Mouse (Mus musculus) limb, embryonic 14.5 days (tissue): ENCODE measurements around the gene Plcb3. TPM values are rescaled to one million over a fixed set of nuclear protein-coding genes. Genes with fewer than 3 reads are reported as not detected.
A peak's percentile ranks its signal among the peaks of the same experiment; 100 is the strongest.

Source experiments
- ATAC-seq: fragments of 200-750 bp; cut with Nextera tagmentation; 2 replicates; pipeline ENCODE4 v1.8.0; 2017; ENCODE audit warnings: low read depth, moderate number of reproducible peaks, moderate TSS enrichment; ENCODE audit not compliant: low FRiP score
- DNase-seq: peaks from one replicate; pipeline ENCODE4 v3.0.0-alpha.2; 2015; ENCODE audit warnings: low spot score
- H3K27ac ChIP-seq: fragments of 300-500 bp; sonication (generic); replicated peaks from 2 replicates; pipeline ENCODE4 v1.5.1; 2014; ENCODE audit warnings: low read depth, mild to moderate bottlenecking, low read length, moderate library complexity, mixed read lengths
- H3K27me3 ChIP-seq: fragments of 300-500 bp; sonication (generic); 2 replicates; pipeline ENCODE4 v1.6.1; 2014; ENCODE audit warnings: low read length, mixed read lengths; ENCODE audit not compliant: control insufficient read depth, insufficient read depth
- H3K36me3 ChIP-seq: fragments of 300-500 bp; sonication (generic); 2 replicates; pipeline ENCODE4 v1.6.1; 2014; ENCODE audit warnings: mild to moderate bottlenecking, low read length, moderate library complexity, mixed read lengths; ENCODE audit not compliant: control insufficient read depth, insufficient read depth
- H3K4me1 ChIP-seq: fragments of 300-500 bp; sonication (generic); 2 replicates; pipeline ENCODE4 v1.6.1; 2014; ENCODE audit warnings: antibody characterized with exemption, low read length, mixed read lengths; ENCODE audit not compliant: control insufficient read depth, insufficient read depth
- H3K4me2 ChIP-seq: fragments of 300-500 bp; sonication (generic); replicated peaks from 2 replicates; pipeline ENCODE4 v1.6.1; 2014; ENCODE audit warnings: low read depth, mild to moderate bottlenecking, low read length, moderate library complexity; ENCODE audit not compliant: severe bottlenecking
- H3K4me3 ChIP-seq: fragments of 300-500 bp; sonication (generic); replicated peaks from 2 replicates; pipeline ENCODE4 v1.5.1; 2014; ENCODE audit warnings: low read length
- H3K9ac ChIP-seq: fragments of 300-500 bp; sonication (generic); 2 replicates; pipeline ENCODE4 v1.6.1; 2014; ENCODE audit warnings: mild to moderate bottlenecking, low read depth, low read length, moderate library complexity; ENCODE audit not compliant: severe bottlenecking
- H3K9me3 ChIP-seq: fragments of 300-500 bp; sonication (generic); 2 replicates; pipeline ENCODE4 v1.6.1; 2016; ENCODE audit warnings: low read length; ENCODE audit not compliant: control insufficient read depth
- POLR2A ChIP-seq: fragments of 200-500 bp; IDR thresholded peaks from 2 replicates; pipeline ENCODE4 v1.8.0; 2012; ENCODE audit warnings: inconsistent platforms, mild to moderate bottlenecking, moderate library complexity, borderline replicate concordance; ENCODE audit not compliant: insufficient read depth, insufficient read length; ENCODE audit errors: extremely low read depth
- WGBS: fragments of 180-500 bp; shearing (Covaris S2); extraction: QIAGEN DNeasy Blood & Tissue Kit; methylation state at CpG from one replicate; pipeline ENCODE4 v1.1.7; 2014; 5-methylcytosine and 5-hydroxymethylcytosine counted together
- polyA plus RNA-seq, 2 experiments: library from polyadenylated mRNA; depleted of rRNA in 1 of 2; stranded (reverse) in 1 of 2; unstranded in 1 of 2; fragments of >200 nt; fragmentation: Nextera tagmentation in 1 of 2; extraction: Ambion mirVana in 1 of 2; gene quantifications; 2 replicates each; pipeline versions ENCODE4 v1.2.1 to v1.2.3; 2012 to 2014

Gene Plcb3
- polyA plus RNA-seq, 2 experiments = 36.6 to 80.6 TPM

GRCm38 (mm10) chr19:6977759-6978638, 1.7 kb upstream of the Plcb3 start:
- H3K4me1 ChIP-seq = peaks cover 21% of the 10 kb centered on the region
- no peak for TF ChIP-seq POLR2A

DNA sequence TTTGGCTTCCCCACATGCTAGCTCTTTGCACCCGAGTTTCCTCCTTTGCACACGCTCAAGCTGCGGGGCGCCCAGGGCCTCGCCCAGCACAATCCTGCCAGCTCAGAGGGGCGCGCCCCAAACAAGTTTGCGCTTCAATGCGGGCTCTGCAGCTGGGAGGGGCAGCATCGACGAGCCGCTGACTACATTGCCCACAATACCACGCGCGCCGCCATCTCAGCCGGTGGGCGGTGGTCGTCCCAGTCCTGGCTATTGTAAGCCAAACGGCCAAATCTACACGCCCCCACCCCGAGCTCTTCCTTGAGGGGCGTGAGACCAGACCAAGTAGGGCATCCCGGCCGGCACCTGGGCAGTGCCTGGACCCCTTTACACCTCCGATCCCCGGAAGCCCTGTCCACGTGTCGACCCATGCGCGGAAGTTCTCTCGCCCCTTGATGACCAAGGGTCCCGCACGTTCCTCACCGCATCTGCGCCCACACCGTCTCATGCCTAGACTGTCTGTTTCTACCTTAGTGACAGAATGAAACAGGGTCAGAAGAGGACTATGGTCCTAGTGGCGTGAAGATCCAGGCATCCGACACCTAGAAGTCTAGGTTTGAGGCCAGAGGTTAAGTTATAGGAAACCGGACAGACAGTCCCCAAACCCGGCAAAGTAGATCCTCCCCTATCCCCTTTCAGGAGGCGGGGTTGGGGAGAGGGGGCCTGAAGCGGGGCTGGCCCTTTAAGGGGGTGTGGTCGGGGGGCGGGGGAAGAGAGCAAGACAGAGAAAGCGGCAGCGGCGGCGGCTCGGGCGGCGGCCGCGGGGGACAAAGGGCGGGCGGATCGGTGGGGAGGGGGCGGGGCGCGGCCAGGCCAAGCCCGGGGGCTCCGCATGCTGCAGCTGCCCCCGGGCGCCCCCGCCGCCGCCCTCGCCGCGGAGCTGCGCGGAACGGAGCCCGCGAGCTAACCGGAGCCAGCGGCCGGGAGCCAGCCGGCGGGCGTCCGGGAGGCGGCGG, 1.8 kb downstream of the Plcb3 start, which contains the start of gene Ppp1r14b:
Gene Ppp1r14b, plus strand, starts transcription at position 758 of the 995 bp plus-strand sequence.
- Histone ChIP-seq H3K4me3 (peak within 1 kb of the TSS; percentile 67), H3K4me1 (peaks cover 23% of the 10 kb centered on the region), H3K36me3 (peaks cover 14% of the 10 kb centered on the region; the same call in 1 of the 2 replicates), H3K4me2 (peak within 1 kb of the TSS; percentile 86), H3K27ac (peak within 1 kb of the TSS; percentile 87), H3K9me3 (no peaks in the 10 kb centered on the region), H3K27me3 (no peaks in the 10 kb centered on the region), H3K9ac (peak within 1 kb of the TSS; percentile 69)
- 0 out of 2 replicates have a peak, but pooled peaks have one; percentile 12 for TF ChIP-seq POLR2A
- peak; percentile 91 for DNase-seq
- WGBS = under 1% methylated on average over 42 of the region's 84 CpGs
- peak; percentile 75 for ATAC-seq

More at GRCm38 (mm10) chr19:6977759-6978638, 1.7 kb upstream of the Plcb3 start:
- Histone ChIP-seq H3K27me3 (no peaks in the 10 kb centered on the region), H3K4me3 (peak overlapping the region; percentile 69), H3K4me2 (peak overlapping the region; percentile 68; the same call in 1 of the 2 replicates), H3K27ac (no peak overlapping the region), H3K9me3 (no peaks in the 10 kb centered on the region), H3K9ac (no peak overlapping the region), H3K36me3 (peaks cover 24% of the 10 kb centered on the region)
- DNase-seq (no peak), ATAC-seq (no peak)
- WGBS = 83% methylated on average over 13 of the region's 13 CpGs

DNA sequence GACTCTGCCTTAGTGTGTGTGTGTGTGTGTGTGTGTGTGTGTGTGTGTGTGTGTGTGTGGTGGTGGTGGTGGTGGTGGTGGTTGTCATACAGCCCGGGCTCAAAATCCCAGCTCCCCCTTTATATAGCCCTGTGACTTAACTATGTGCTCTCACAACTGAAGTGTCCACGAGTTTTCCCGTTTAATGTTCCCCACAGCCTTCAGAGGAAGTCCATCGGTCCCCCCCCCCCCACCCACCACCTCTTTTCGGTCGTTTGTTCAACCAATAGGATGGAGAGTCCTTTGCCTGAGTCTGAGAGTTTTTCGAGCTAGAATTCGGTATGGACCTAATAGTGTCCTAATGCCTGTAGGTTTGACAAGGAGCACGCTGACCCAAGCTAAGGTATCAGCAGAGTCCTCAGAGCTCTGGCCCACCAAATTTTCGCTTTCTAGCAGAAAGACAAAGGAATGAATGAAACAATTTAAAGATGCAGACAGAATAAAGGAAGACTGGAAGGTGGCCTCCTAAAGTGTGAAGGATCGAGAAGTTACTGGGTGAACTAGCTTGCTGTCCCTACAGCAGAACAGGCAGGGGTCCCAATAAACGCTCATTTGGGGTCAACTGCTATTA, 2.6 kb downstream of the Plcb3 start:
- H3K9ac ChIP-seq = peak overlapping the region; percentile 69; the same call in 1 of the 2 replicates
- H3K4me3 ChIP-seq = peak overlapping the region; percentile 67
- ATAC-seq (no peak), DNase-seq (no peak)
- no peak overlapping the region for H3K27ac ChIP-seq
- peaks cover 22% of the 10 kb centered on the region for H3K4me1 ChIP-seq
- H3K27me3 ChIP-seq = no peaks in the 10 kb centered on the region
- no peak for TF ChIP-seq POLR2A
- 30% methylated on average over 12 of the region's 12 CpGs for WGBS
- peaks cover 14% of the 10 kb centered on the region; the same call in 1 of the 2 replicates for H3K36me3 ChIP-seq
- H3K9me3 ChIP-seq = no peaks in the 10 kb centered on the region
- peak overlapping the region; percentile 86 for H3K4me2 ChIP-seq

GRCm38 (mm10) chr19:6972247-6972917, 3.9 kb downstream of the Plcb3 start:
- TF ChIP-seq POLR2A = no peak
- DNase-seq = no peak
- Histone ChIP-seq H3K9me3 (no peaks in the 10 kb centered on the region), H3K27ac (no peak overlapping the region), H3K4me1 (peaks cover 28% of the 10 kb centered on the region), H3K27me3 (no peaks in the 10 kb centered on the region), H3K4me2 (no peak overlapping the region), H3K9ac (no peak overlapping the region), H3K4me3 (no peak overlapping the region), H3K36me3 (0 out of 2 replicates have a peak, but pooled peaks cover 2% of the 10 kb centered on the region)
- no peak for ATAC-seq
- 83% methylated on average over 13 of the region's 13 CpGs for WGBS
